Mouse (Mus musculus) liver, embryonic 12.5 days (tissue): ENCODE results near the gene Relb. TPM values are rescaled to one million over a fixed set of nuclear protein-coding genes. Genes with fewer than 3 reads are reported as not detected.
"Not testable (repeated sequence)": the region's sequence is repeated elsewhere in the genome, so short reads cannot be mapped to it uniquely, and the experiment has no call there.

Experiments used
- ATAC-seq: fragments of 200-750 bp; cut with Nextera tagmentation; 2 replicates; pipeline ENCODE4 v1.8.0; 2017; ENCODE audit warnings: moderate number of reproducible peaks, mild to moderate bottlenecking, moderate library complexity
- H3K27ac ChIP-seq: fragments of 300-500 bp; sonication (generic); 2 replicates; pipeline ENCODE4 v1.5.1; 2016; ENCODE audit warnings: mild to moderate bottlenecking
- H3K27me3 ChIP-seq: fragments of 300-500 bp; sonication (generic); replicated peaks from 2 replicates; pipeline ENCODE4 v1.6.1; 2016; ENCODE audit warnings: mild to moderate bottlenecking, moderate library complexity
- H3K36me3 ChIP-seq: fragments of 300-500 bp; sonication (generic); 2 replicates; pipeline ENCODE4 v1.6.1; 2016; ENCODE audit warnings: mild to moderate bottlenecking, moderate library complexity
- H3K4me1 ChIP-seq: fragments of 300-500 bp; sonication (generic); 2 replicates; pipeline ENCODE4 v1.6.1; 2016
- H3K4me2 ChIP-seq: fragments of 300-500 bp; sonication (generic); 2 replicates; pipeline ENCODE4 v1.6.1; 2016; ENCODE audit warnings: mild to moderate bottlenecking, moderate library complexity
- H3K4me3 ChIP-seq: fragments of 300-500 bp; sonication (generic); 2 replicates; pipeline ENCODE4 v1.5.1; 2016; ENCODE audit warnings: mild to moderate bottlenecking, moderate library complexity
- H3K9ac ChIP-seq: fragments of 300-500 bp; sonication (generic); 2 replicates; pipeline ENCODE4 v1.6.1; 2016; ENCODE audit warnings: mild to moderate bottlenecking, moderate library complexity
- H3K9me3 ChIP-seq: fragments of 300-500 bp; sonication (generic); replicated peaks from 2 replicates; pipeline ENCODE4 v1.6.1; 2016; ENCODE audit warnings: mild to moderate bottlenecking, moderate library complexity
- WGBS: fragments of 180-500 bp; shearing (Covaris S2); methylation state at CpG from one replicate; pipeline ENCODE4 v1.1.7; 2016; ENCODE audit not compliant: insufficient replicate concordance; 5-methylcytosine and 5-hydroxymethylcytosine counted together
- polyA plus RNA-seq: library from polyadenylated mRNA; unstranded; fragments of >200 nt; fragmentation: Nextera tagmentation; extraction: Ambion mirVana; gene quantifications from 2 replicates; pipeline ENCODE4 v1.2.1, GENCODE M21; 2016

Gene Relb
- polyA plus RNA-seq, 1 experiment from 2014 or later = 1.9 TPM

DNA sequence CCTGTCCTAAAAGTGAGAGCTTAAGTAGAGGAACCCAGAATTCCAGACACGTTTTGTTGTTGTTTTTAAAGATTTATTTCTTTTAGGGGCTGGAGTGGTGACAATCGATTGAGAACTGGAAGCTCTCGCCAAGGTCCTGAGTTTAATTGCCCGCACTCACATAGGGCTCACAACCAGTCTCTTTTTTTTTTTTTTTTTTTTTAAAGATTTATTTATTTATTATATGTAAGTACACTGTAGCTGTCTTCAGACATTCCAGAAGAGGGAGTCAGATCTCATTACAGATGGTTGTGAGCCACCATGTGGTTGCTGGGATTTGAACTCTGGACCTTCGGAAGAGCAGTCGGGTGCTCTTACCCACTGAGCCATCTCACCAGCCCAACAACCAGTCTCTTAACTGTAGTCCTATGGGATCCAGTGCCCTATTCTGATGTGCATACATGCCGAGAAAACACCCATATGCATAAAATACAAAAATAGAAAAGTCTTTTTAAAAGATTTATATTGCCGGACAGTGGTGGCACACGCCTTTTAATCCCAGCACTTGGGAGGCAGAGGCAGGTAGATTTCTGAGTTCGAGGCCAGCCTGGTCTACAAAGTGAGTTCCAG is 24.5 kb downstream of the Relb start:
- Histone ChIP-seq H3K4me3 (peak overlapping the region; percentile 89), H3K27ac (peak overlapping the region; percentile 81; the same call in 1 of the 2 replicates), H3K4me1 (peaks cover 29% of the 10 kb centered on the region), H3K36me3 (peaks cover 29% of the 10 kb centered on the region), H3K4me2 (peak overlapping the region; percentile 86)
- not testable (repeated sequence) for H3K9me3 ChIP-seq, ATAC-seq, H3K27me3 ChIP-seq, H3K9ac ChIP-seq
- WGBS = 55% methylated on average over 10 of the region's 10 CpGs

DNA sequence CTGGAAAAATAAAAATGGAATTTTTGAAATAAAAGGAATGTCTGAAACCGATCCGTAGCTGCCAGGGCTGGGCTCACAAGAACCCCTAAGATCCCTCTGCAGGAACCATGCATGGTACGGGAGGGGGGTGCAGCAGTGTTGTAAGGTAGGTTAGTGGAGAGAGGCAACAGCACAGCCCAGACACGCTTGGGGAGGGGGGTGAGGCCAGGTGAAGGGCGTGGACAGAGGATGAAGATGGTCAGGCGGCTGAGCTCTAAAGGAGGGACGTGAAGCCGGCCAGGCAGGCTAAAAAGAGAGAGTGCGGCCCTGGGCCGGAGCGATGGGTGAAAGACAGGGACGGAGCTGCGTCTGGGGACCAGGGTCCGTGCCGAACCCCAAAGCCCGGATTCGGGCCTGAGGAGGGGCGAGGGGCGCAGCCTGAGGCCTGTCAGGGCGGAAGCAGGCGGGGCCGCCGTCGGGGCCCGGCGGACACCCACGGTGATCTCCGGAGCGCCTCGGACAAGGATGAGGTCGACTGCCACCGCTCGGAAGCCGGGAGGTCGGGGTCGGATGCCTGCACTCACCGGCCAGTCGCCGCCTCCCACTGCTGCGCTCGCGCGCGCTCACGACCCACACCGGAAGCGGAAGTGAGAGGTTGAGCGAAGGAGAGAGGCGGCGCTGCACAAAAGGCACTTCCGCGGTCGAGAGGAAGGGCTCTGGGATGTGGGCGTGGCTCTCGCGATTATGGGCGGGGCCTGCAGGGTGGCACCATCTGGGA is 25.2 kb downstream of the Relb start, which contains the start of gene Clasrp:
Gene Clasrp (minus strand): TSS at position 638 of the 757 bp plus-strand sequence.
- WGBS = under 1% methylated on average over 57 of the region's 57 CpGs
- Histone ChIP-seq H3K4me2 (peak within 1 kb of the TSS; percentile 86), H3K9me3 (no peaks in the 10 kb centered on the region), H3K9ac (peak within 1 kb of the TSS; percentile 93), H3K27me3 (no peaks in the 10 kb centered on the region), H3K4me3 (peak within 1 kb of the TSS; percentile 89), H3K36me3 (peaks cover 35% of the 10 kb centered on the region), H3K27ac (peak within 1 kb of the TSS; percentile 81), H3K4me1 (peaks cover 29% of the 10 kb centered on the region)
- peak; percentile 89 for ATAC-seq

DNA sequence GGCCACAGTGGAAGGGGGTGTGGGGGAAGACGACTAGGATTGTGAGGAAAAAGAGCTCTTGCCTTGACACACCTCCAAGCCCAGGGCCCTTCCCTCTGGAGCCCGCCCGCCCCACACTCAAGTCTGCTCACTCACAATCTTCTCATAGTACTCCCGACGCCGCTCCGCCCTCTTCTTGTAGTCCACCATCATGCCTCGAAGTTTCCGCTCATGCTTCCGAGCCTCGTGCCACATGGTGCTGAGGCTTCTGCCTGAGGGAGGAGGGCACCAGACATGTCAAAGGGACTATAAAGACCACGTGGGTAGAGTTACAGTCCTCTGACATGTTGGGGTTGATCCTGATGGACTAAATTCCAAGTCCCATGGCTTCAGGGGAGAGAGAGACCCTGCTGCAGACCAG is 26.2 kb downstream of the Relb start:
- WGBS = 65% methylated on average over 12 of the region's 12 CpGs
- Histone ChIP-seq H3K27me3 (no peaks in the 10 kb centered on the region), H3K4me1 (peaks cover 29% of the 10 kb centered on the region), H3K9me3 (no peaks in the 10 kb centered on the region), H3K27ac (no peak overlapping the region), H3K4me3 (peak overlapping the region; percentile 89), H3K36me3 (peaks cover 45% of the 10 kb centered on the region), H3K9ac (peak overlapping the region; percentile 93), H3K4me2 (peak overlapping the region; percentile 86)
- no peak for ATAC-seq

DNA sequence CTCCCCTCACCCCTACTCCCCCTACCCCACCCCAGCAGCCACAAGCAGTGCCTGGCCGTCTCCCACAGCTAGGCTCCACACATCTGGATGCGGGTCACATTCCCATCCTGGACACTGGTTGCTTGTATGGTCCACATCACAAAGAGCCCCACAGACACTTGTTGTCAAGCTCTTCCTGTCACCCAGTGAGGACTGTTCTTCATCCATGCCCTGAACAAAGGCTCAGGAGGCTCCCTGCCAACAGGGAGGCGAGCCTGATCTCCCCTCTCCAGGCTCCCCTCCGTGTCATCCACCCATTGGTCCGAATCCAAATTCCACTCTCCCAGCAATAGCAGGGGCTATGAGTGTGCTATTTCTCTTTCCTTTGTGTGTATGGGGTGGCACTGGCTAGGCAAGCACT is 28.7 kb downstream of the Relb start:
- 72% methylated on average over 5 of the region's 5 CpGs for WGBS
- H3K4me3 ChIP-seq = no peak overlapping the region
- H3K9me3 ChIP-seq = no peaks in the 10 kb centered on the region
- no peak for ATAC-seq
- H3K27ac ChIP-seq = peak overlapping the region; percentile 28; the same call in 1 of the 2 replicates
- peaks cover 29% of the 10 kb centered on the region for H3K4me1 ChIP-seq
- H3K27me3 ChIP-seq = no peaks in the 10 kb centered on the region
- peaks cover 63% of the 10 kb centered on the region for H3K36me3 ChIP-seq
- H3K9ac ChIP-seq = no peak overlapping the region
- no peak overlapping the region for H3K4me2 ChIP-seq

DNA sequence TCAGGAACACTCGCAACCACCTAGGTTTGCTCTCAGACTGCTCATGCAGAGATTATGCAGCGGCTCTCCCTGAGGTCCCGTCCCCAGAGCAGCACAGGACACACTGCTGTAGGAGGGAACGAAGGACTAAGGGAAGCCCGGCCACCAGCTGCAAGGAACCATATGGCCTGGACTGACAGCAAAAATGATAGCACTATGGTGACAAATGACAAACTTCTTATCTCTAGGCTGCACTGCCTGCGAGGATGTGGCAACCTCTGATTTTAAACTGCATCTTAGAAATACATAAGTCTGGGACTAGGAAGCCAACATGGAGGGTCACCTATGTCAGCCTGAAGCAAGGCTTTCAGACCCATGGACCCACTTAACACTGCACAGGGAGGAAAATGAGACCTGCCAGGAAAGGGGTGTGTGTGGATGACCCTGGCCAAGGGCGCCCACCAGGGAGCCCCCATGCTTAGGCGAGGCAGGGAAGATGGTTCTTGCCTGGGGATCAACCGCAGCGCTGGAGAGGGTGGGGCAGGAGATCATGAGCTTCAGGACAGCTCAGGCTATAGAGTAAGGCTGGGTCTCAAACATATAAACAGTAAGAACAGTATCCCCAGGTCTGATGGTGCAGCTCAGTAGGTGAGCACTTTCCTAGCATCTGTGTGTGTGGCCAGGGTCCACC is 36.0 kb downstream of the Relb start:
- 42% methylated on average over 10 of the region's 10 CpGs for WGBS
- peak; percentile 82 for ATAC-seq
- Histone ChIP-seq H3K4me2 (peak overlapping the region; percentile 30), H3K9me3 (no peaks in the 10 kb centered on the region), H3K27me3 (no peaks in the 10 kb centered on the region), H3K27ac (peak overlapping the region; percentile 33), H3K36me3 (peaks cover 91% of the 10 kb centered on the region), H3K4me3 (no peak overlapping the region), H3K4me1 (peaks cover 32% of the 10 kb centered on the region), H3K9ac (peak overlapping the region; percentile 12; the same call in 1 of the 2 replicates)

DNA sequence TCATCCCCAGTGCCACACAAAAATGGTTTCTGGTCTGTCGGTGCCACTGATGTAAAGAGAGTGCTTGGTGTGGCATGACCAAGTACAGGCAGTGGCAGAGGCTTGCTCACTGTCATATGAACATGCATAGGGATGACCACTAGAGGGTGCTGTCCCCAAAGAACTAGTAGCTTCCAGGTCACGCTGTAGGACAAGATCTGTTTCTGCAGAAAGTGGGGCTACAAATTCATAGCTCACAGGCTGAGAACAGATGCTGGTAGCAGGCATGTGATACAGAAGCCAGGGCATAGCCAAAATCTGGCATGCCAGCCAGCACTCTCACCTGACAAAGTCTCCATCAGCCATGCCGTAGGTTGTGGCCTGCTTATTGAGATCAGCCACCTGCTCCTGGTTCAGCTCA is 39.3 kb downstream of the Relb start:
- H3K9me3 ChIP-seq = no peaks in the 10 kb centered on the region
- H3K27ac ChIP-seq = no peak overlapping the region
- peak; percentile 36; the same call in 1 of the 2 replicates for ATAC-seq
- H3K36me3 ChIP-seq = peaks cover 99% of the 10 kb centered on the region
- peaks cover 32% of the 10 kb centered on the region for H3K4me1 ChIP-seq
- H3K4me3 ChIP-seq = no peak overlapping the region
- no peak overlapping the region for H3K4me2 ChIP-seq
- H3K27me3 ChIP-seq = no peaks in the 10 kb centered on the region
- H3K9ac ChIP-seq = no peak overlapping the region
- 57% methylated on average over 3 of the region's 3 CpGs for WGBS

DNA sequence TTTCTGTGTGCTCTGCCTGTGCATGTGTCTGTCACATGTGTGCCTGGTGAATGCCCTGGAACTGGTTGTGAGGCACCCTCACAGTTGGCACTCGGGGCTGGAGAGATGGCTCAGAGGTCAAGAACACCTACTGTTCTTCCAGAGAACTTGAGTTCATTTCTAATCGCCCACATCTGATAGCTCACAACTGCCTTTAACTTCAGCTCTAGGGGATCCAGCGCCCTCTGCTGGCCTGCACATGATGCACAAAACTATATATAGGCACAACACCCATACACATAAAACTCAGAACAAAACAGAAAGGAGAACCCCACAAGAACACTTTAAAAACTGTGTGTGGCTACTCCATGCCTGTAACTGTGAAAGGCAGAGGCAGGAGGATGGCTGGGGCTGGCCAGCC is 40.0 kb downstream of the Relb start:
- Histone ChIP-seq H3K4me1 (peaks cover 27% of the 10 kb centered on the region), H3K27ac (0 out of 2 replicates have a peak overlapping the region, but pooled peaks have one; percentile 2), H3K4me2 (no peak overlapping the region), H3K27me3 (no peaks in the 10 kb centered on the region), H3K4me3 (no peak overlapping the region), H3K9me3 (no peaks in the 10 kb centered on the region), H3K36me3 (peaks cover 100% of the 10 kb centered on the region), H3K9ac (no peak overlapping the region)
- WGBS = 39% methylated on average over 3 of the region's 3 CpGs
- ATAC-seq = no peak

DNA sequence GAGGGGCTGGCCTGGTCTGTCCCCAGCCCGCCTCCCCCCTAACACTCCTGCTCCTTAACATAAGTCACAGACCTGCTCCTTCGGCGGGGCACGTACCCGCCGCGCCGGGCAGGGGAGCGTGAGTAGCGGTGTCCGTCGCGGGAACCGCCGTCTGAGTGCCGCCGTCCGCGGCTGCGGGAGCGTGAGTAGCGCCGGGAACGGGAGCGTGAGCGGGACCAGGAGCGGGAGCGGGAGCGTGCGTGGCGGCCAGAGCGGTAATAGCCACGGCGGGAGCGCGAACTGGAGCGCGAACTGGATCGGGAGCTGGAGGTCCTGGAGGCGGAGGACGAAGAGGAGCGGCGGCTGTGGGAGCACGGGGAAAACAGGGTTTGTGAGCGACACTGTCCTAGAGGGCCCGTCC is 43.0 kb downstream of the Relb start:
- H3K36me3 ChIP-seq = peaks cover 98% of the 10 kb centered on the region
- H3K4me2 ChIP-seq = no peak overlapping the region
- H3K9me3 ChIP-seq = no peaks in the 10 kb centered on the region
- no peak overlapping the region for H3K27ac ChIP-seq
- 92% methylated on average over 46 of the region's 46 CpGs for WGBS
- peaks cover 4% of the 10 kb centered on the region; the same call in 1 of the 2 replicates for H3K4me1 ChIP-seq
- H3K4me3 ChIP-seq = no peak overlapping the region
- ATAC-seq = no peak
- H3K27me3 ChIP-seq = no peaks in the 10 kb centered on the region
- H3K9ac ChIP-seq = no peak overlapping the region

DNA sequence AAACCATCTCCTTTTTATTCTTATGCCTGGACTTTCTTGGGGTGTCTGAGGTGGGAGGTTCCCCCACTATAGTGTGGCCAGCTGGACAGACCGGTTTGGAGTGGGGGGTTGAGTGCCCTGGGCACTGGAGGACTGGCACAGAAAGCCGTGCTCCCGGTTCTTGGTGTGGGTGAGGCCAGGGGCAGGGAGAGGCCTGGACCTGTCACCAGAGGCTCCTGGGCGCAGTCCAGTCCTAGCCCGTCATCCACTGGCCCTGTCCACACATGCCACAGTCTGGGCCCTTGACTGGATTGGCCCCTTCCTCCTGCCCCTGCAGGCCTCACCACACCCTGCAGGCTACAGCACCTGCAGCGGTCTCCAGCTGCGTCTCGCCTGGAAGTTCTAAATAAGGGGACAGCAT is 48.6 kb downstream of the Relb start:
- no peak overlapping the region for H3K4me2 ChIP-seq
- peaks cover 39% of the 10 kb centered on the region for H3K4me1 ChIP-seq
- no peak overlapping the region for H3K9ac ChIP-seq
- no peak for ATAC-seq
- peaks cover 60% of the 10 kb centered on the region for H3K36me3 ChIP-seq
- 87% methylated on average over 8 of the region's 8 CpGs for WGBS
- H3K9me3 ChIP-seq = no peaks in the 10 kb centered on the region
- no peak overlapping the region for H3K27ac ChIP-seq
- no peak overlapping the region for H3K4me3 ChIP-seq
- peaks cover 18% of the 10 kb centered on the region for H3K27me3 ChIP-seq

DNA sequence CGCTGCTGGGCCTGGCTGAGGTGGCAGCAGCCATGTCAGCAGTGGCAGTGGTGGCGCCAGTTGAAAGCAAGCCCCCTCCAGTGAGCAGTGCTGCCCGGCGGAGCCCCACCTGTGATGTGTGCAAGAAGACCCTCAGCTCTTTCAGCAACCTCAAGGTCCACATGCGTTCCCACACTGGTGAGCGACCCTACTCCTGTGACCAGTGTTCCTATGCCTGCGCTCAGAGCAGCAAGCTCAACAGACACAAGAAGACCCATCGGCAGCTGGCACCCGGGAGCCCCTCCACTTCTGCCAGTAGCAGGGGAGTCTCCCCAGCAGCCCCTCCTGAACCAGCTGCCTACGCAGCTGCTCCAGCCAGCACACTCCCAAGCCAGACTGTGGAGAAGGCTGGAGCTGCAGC is 49.5 kb downstream of the Relb start:
- Histone ChIP-seq H3K27me3 (peaks cover 18% of the 10 kb centered on the region), H3K27ac (no peak overlapping the region), H3K4me2 (no peak overlapping the region), H3K4me1 (peaks cover 48% of the 10 kb centered on the region), H3K4me3 (no peak overlapping the region), H3K9me3 (no peaks in the 10 kb centered on the region), H3K36me3 (peaks cover 51% of the 10 kb centered on the region), H3K9ac (no peak overlapping the region)
- ATAC-seq = no peak
- 84% methylated on average over 10 of the region's 10 CpGs for WGBS

DNA sequence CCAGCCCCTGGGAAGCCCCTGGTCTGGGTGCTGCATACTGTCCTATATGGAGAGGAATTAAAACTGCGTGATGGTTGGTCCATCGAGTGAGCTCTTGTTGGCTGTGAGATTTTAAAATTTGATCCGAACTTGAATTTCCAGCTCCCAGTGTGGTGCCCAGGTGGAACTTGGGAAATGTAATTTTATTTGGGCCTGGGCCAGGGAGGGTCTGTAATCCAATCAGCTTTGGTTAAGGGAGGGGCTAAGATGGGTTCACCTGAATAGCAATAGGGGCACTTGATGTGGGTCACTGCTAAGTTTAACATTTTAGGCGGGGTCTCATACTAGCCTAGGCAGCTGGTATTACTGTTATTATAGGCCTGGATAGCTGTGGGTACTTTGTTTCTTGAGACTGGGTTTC is 50.8 kb downstream of the Relb start:
- Histone ChIP-seq H3K9me3 (no peaks in the 10 kb centered on the region), H3K9ac (no peak overlapping the region), H3K4me3 (peak overlapping the region; percentile 54; the same call in 1 of the 2 replicates), H3K4me1 (peaks cover 61% of the 10 kb centered on the region), H3K27me3 (peaks cover 18% of the 10 kb centered on the region), H3K36me3 (peaks cover 38% of the 10 kb centered on the region), H3K27ac (no peak overlapping the region), H3K4me2 (peak overlapping the region; percentile 92)
- WGBS = 56% methylated on average over 4 of the region's 4 CpGs
- ATAC-seq = no peak
